Mouse (Mus musculus): Measurements from ENCODE around the gene Rbm3. TPM values are rescaled to one million over a fixed set of nuclear protein-coding genes. Genes with fewer than 3 reads are reported as not detected.
A peak's percentile ranks its signal among the peaks of the same experiment; 100 is the strongest.

Gene Rbm3
- 100 to 1,000 TPM; 111 to 133 TPM for total RNA-seq (2021)
- long read RNA-seq, experiment 1, transcript Rbm3-206 (7 exons, 1,338 nt): minor isoform, 8 of 58 reads
- long read RNA-seq, experiment 1, transcript Rbm3-202 (7 exons, 1,183 nt): minor isoform, 11 of 58 reads
- long read RNA-seq, experiment 1, transcript Rbm3-203 (7 exons, 1,225 nt): major isoform, 12 of 58 reads
- long read RNA-seq, experiment 1, partial matches to known transcripts: 2 of 58 reads
- long read RNA-seq, experiment 1, other reads (novel, unspliced or antisense): 20 of 58 reads
- long read RNA-seq, experiment 2, transcript Rbm3-209 (6 exons, 1,274 nt): minor isoform, 11 of 117 reads
- long read RNA-seq, experiment 2, transcript Rbm3-202 (7 exons, 1,183 nt): minor isoform, 18 of 117 reads
- long read RNA-seq, experiment 2, transcript Rbm3-203 (7 exons, 1,225 nt): minor isoform, 27 of 117 reads
- long read RNA-seq, experiment 2, transcript Rbm3-206 (7 exons, 1,338 nt): major isoform, 32 of 117 reads
- long read RNA-seq, experiment 2, partial matches to known transcripts: 4 of 117 reads
- long read RNA-seq, experiment 2, other reads (novel, unspliced or antisense): 18 of 117 reads

DNA sequence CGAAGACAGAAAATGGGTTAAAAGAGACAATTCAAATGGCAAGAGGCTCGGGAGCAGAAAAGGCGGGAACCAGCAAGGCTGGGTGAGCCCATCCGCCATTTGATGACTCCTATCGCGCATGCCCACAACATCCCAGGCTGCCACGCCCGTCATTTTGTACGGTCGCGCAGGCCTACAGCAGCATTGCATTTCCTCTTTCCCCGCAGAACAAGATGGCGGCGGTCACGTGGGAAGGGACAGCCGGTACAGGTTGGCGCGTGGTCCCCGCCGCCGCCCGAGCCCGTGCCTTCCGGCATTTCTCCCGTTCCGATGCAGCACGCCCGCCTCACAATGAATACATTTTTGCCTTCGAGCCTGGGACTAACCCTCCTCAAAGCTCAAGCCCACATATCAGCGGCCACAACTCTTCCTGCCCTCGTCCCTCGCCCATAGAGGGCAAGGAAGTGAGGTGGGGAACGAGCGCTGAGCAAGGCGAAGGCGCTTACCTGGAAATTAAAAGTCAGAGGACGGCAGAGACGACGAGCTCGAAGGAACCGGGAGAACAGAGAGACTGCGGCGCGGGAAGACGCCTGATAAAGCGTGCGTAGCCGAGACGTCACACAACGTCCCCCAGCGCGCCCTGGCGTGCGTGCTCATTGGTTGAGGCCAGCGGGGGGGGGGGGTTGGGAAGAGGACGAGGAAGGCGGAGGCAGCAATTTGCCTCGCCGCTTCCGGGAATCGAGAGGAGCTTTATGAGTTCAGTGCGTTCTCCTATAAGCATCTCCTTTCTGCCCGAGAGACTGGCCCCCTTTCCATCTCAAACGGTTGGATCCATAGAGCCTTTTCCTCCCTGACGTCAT lies at the start of gene Rbm3:
Gene Rbm3, minus strand, starts transcription at position 728 of the 839 bp plus-strand sequence.
- TF ChIP-seq CTCF (conservative IDR thresholded peaks at IDR 0.05): no peak
- DNase-seq (ENCODE audit: low spot score in 2 of 2): peak; percentile 79 to 86
- H3K27ac ChIP-seq: peak within 1 kb of the TSS; percentile 99
- peak within 1 kb of the TSS; percentile 82 for H3K4me3 ChIP-seq

DNA sequence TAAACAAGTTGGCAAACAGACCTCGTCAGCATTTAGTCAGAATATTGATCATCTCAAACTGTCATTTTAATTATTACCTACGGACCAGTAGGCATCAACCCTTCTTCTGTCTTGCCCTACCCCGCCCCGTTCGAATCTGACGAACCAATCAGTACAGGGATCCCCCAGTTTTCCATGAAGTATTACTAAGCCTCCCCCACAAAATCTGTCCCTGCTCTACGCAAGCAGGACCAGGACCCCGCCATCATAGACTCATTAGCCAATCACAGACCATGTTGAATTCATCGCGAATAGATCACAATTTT lies 47.7 kb upstream of the Rbm3 start, which contains the start of gene Ebp:
Gene Ebp, minus strand, starts transcription at position 94 of the 305 bp plus-strand sequence.
- H3K27ac ChIP-seq: peak within 1 kb of the TSS; percentile 92
- no peak for TF ChIP-seq CTCF (conservative IDR thresholded peaks at IDR 0.05)
- peak within 1 kb of the TSS; percentile 75 for H3K4me3 ChIP-seq
- DNase-seq (ENCODE audit: low spot score in 2 of 2): peak; percentile 64 to 78

DNA sequence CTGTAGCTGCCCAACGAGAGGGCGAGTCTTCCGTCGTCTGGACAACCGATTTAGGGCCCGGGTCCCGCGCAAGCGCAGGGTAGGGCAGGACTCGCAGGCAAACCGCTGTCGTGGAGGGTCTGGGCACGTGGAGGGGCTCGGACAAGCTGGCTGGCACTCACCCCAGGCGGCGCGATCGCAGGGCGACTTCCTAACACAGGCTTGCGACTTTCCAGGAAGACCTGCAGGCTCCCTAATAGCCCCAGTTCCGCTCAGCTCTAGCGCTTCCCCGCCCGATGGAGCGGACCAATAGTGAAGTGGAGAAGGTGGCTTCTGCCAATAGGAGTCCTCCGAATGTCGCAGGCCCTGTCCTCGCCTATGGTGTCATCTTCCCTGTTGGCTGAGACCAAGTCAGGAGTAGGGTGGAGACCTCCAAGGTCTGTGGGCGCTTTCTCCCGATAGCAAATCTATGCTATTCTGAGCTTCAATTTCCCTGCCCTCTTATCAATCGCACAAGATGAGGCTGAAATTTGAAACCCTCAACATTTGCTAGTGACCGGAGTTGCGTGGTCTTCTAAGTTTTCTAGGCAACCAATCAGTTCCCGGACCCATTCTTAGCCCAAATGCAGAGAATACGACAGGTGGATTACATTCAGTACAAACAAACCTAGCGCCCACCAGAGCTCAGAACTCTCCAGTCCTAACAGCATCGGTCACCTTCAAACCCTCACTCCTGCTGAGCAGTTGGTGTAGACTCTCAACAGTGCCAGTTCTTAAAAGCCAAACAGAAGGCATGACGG lies 47.1 kb upstream of the Rbm3 start:
- TF ChIP-seq CTCF (conservative IDR thresholded peaks at IDR 0.05): no peak; the same call in 1 of the 2 replicates
- DNase-seq (ENCODE audit: low spot score in 2 of 2): peak; percentile 69 to 86
- Histone ChIP-seq H3K27ac (peak overlapping the region; percentile 92), H3K4me3 (peak overlapping the region; percentile 75)

GRCm38 (mm10) chrX:8192126-8192639 lies 46.5 kb upstream of the Rbm3 start:
- TF ChIP-seq CTCF (conservative IDR thresholded peaks at IDR 0.05): no peak
- peak overlapping the region; percentile 92 for H3K27ac ChIP-seq
- peak overlapping the region; percentile 75 for H3K4me3 ChIP-seq
- no peak for DNase-seq (ENCODE audit: low spot score in 2 of 2)

- DNase-seq (ENCODE audit: low spot score in 2 of 2): no peak
- TF ChIP-seq CTCF (conservative IDR thresholded peaks at IDR 0.05): no peak
- Histone ChIP-seq H3K27ac (no peak overlapping the region), H3K4me3 (no peak overlapping the region)
These were observed 37.3 kb upstream of the Rbm3 start for GRCm38 (mm10) chrX:8182871-8183540.

DNA sequence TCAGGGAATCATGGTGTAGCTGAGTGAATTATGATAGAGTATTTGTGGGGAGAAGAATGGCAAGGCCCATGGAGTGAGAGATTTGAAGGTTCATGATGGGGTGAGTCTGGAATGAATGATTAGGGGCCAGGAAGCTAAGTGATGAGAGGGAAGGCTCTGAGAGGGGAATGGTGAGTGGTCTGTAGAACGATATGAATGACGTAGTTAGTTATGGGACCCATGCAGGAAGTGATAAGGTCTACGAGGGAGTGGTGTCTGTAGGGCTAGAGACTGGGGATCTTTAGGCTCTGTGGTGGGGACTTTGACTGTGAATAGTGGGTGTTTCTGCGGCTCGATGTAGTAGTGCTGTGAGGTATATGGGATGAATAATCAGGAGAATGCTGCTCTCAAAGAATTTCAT lies 34.0 kb upstream of the Rbm3 start:
- no peak overlapping the region for H3K4me3 ChIP-seq
- DNase-seq (ENCODE audit: low spot score in 2 of 2): no peak
- TF ChIP-seq CTCF (conservative IDR thresholded peaks at IDR 0.05): no peak
- H3K27ac ChIP-seq: no peak overlapping the region

DNA sequence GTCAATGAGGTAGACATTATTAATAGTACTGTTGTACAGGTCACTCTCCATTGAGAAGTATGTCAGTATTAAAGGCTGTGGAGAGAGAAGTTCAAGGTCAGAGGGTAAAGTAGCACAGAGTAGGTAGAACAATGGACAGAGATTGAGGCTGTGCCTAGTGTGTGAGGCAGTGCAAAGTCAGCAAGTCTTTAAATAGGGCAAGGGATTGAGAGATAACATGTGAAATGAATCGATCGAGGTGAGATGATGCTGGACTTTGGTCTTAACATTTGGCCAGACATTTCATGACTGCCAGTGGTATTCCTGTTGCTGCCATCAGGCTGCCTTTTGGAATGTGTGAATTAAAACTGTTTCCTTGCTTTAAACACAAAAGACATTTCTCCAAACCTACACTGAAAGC lies 33.2 kb upstream of the Rbm3 start:
- H3K4me3 ChIP-seq: no peak overlapping the region
- TF ChIP-seq CTCF (conservative IDR thresholded peaks at IDR 0.05): no peak
- DNase-seq (ENCODE audit: low spot score in 2 of 2): no peak
- H3K27ac ChIP-seq: no peak overlapping the region

GRCm38 (mm10) chrX:8175504-8176385 lies 30.1 kb upstream of the Rbm3 start, which contains the start of gene Tbc1d25:
Gene Tbc1d25, minus strand, starts transcription at chrX:8176181.
- DNase-seq (ENCODE audit: low spot score in 2 of 2): peak; percentile 75 to 82
- H3K27ac ChIP-seq: peak within 1 kb of the TSS; percentile 88
- TF ChIP-seq CTCF (conservative IDR thresholded peaks at IDR 0.05): peak; percentile 58

DNA sequence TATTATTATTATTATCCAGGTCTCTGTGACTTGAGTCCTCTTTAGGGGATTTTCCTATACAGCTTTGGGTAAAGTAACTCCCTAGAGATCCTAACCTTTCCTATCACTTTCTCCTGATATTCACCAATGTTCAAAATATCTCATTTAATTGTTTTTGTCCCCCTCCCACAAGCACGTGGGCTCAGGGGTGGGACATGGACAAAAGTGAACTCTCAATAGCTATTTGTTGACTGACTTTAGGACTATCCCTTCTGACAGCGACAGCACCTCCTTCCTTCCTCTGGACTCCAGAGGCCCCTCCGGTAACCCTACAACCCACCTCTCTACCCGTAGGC lies 29.5 kb upstream of the Rbm3 start:
- TF ChIP-seq CTCF (conservative IDR thresholded peaks at IDR 0.05): no peak
- peak overlapping the region; percentile 72 for H3K4me3 ChIP-seq
- no peak for DNase-seq (ENCODE audit: low spot score in 2 of 2)
- peak overlapping the region; percentile 88; the same call in 1 of the 2 replicates for H3K27ac ChIP-seq

More at GRCm38 (mm10) chrX:8175504-8176385, 30.1 kb upstream of the Rbm3 start, which contains the start of gene Tbc1d25:
- peak within 1 kb of the TSS; percentile 72 for H3K4me3 ChIP-seq

- no peak for TF ChIP-seq CTCF (conservative IDR thresholded peaks at IDR 0.05)
- no peak for DNase-seq (ENCODE audit: low spot score in 2 of 2)
- Histone ChIP-seq H3K27ac (no peak overlapping the region), H3K4me3 (no peak overlapping the region)
These were observed 22.3 kb upstream of the Rbm3 start for GRCm38 (mm10) chrX:8167716-8168647.

Data from layer of hippocampus, adult 2 months (tissue).